ENCODE assay signal across 36 mouse cellular contexts in genomic region chr7:128150970-128151369, GRCm38 (mm10). TPM values are rescaled to one million over a fixed set of nuclear protein-coding genes. Genes with fewer than 3 reads are reported as not detected.
"Had no signal": no experiment of that assay in that cellular context is flagged by ENCODE, and none has a peak within 500 bp of the region (broad histone marks: within the 10 kb centered on the region; RNA-seq: fewer than 3 reads in every experiment).

No protein-coding gene starts in this region.

- ATAC-seq: liver, embryonic 12.5 days; liver, postnatal 0 days; lung, postnatal 0 days; midbrain, embryonic 13.5 days; midbrain, embryonic 15.5 days; midbrain, embryonic 16.5 days had no signal

- H3K9ac ChIP-seq: limb, embryonic 12.5 days; limb, embryonic 13.5 days; limb, embryonic 15.5 days; liver, embryonic 12.5 days; liver, embryonic 13.5 days; liver, embryonic 14.5 days; liver, embryonic 15.5 days; liver, postnatal 0 days; lung, embryonic 14.5 days; lung, embryonic 15.5 days; midbrain, embryonic 12.5 days; midbrain, embryonic 13.5 days; midbrain, embryonic 15.5 days; neural tube, embryonic 12.5 days had no signal

- H3K27me3 ChIP-seq: limb, embryonic 12.5 days; limb, embryonic 13.5 days; limb, embryonic 15.5 days; liver, embryonic 12.5 days; liver, embryonic 13.5 days; liver, embryonic 15.5 days; lung, embryonic 15.5 days; midbrain, embryonic 12.5 days; midbrain, embryonic 13.5 days; midbrain, embryonic 15.5 days; neural tube, embryonic 12.5 days had no signal

- H3K4me3 ChIP-seq: limb, embryonic 10.5 days; limb, embryonic 12.5 days; limb, embryonic 13.5 days; limb, embryonic 15.5 days; liver, embryonic 12.5 days; liver, embryonic 13.5 days; liver, embryonic 15.5 days; lung, embryonic 15.5 days; megakaryocyte, embryonic 14.5 days; midbrain, embryonic 10.5 days; midbrain, embryonic 12.5 days; midbrain, embryonic 13.5 days; midbrain, embryonic 15.5 days; myocyte; neural tube, embryonic 12.5 days had no signal

- DNase-seq: left cerebral cortex, postnatal 4 days; liver; liver, embryonic 13.5 days; liver, postnatal 0 days; lung, adult 18-20 months; lung, adult 2 months; lung, embryonic 14.5 days; lung, postnatal 10 days; lung, postnatal 14 days; lung, postnatal 36 days; lung, postnatal 4 days; midbrain, embryonic 14.5 days had no signal

- H3K36me3 ChIP-seq: limb, embryonic 10.5 days; limb, embryonic 12.5 days; limb, embryonic 13.5 days; limb, embryonic 15.5 days; liver, embryonic 12.5 days; liver, embryonic 13.5 days; liver, embryonic 15.5 days; lung, embryonic 15.5 days; midbrain, embryonic 10.5 days; midbrain, embryonic 12.5 days; midbrain, embryonic 13.5 days; midbrain, embryonic 15.5 days; neural tube, embryonic 12.5 days had no signal

- H3K4me2 ChIP-seq: limb, embryonic 12.5 days; limb, embryonic 13.5 days; limb, embryonic 15.5 days; liver, embryonic 11.5 days; liver, embryonic 12.5 days; liver, embryonic 13.5 days; liver, embryonic 15.5 days; lung, embryonic 14.5 days; lung, embryonic 15.5 days; midbrain, embryonic 11.5 days; midbrain, embryonic 12.5 days; midbrain, embryonic 13.5 days; midbrain, embryonic 15.5 days; neural tube, embryonic 12.5 days had no signal

- H3K27ac ChIP-seq: limb, embryonic 10.5 days; limb, embryonic 12.5 days; limb, embryonic 13.5 days; limb, embryonic 15.5 days; liver, embryonic 12.5 days; liver, embryonic 13.5 days; liver, embryonic 14.5 days; liver, embryonic 15.5 days; lung, embryonic 15.5 days; macrophage; midbrain, embryonic 10.5 days; midbrain, embryonic 12.5 days; midbrain, embryonic 13.5 days; midbrain, embryonic 15.5 days; neural tube, embryonic 12.5 days had no signal

- H3K9me3 ChIP-seq: limb, embryonic 10.5 days; limb, embryonic 12.5 days; limb, embryonic 13.5 days; limb, embryonic 15.5 days; liver, embryonic 12.5 days; liver, embryonic 13.5 days; liver, embryonic 15.5 days; lung, embryonic 15.5 days; megakaryocyte, embryonic 14.5 days; midbrain, embryonic 10.5 days; midbrain, embryonic 12.5 days; midbrain, embryonic 13.5 days; midbrain, embryonic 15.5 days; neural tube, embryonic 12.5 days had no signal

- H3K4me1 ChIP-seq: limb, embryonic 10.5 days; limb, embryonic 12.5 days; limb, embryonic 13.5 days; limb, embryonic 15.5 days; liver, embryonic 12.5 days; liver, embryonic 13.5 days; liver, embryonic 15.5 days; lung, embryonic 15.5 days; megakaryocyte, embryonic 14.5 days; midbrain, embryonic 10.5 days; midbrain, embryonic 13.5 days; midbrain, embryonic 15.5 days; neural tube, embryonic 12.5 days had no signal

RNA-seq across cellular contexts. Expression of gene Itgad, which starts 3.2 kb away (rescaled TPM):
- polyA plus RNA-seq: limb, embryonic 10.5 days; limb, embryonic 11.5 days; limb, embryonic 12.5 days; limb, embryonic 13.5 days; limb, embryonic 14.5 days; limb, embryonic 15.5 days; liver, embryonic 11.5 days; liver, embryonic 12.5 days; liver, embryonic 13.5 days; lung, embryonic 14.5 days; midbrain, embryonic 11.5 days; midbrain, embryonic 12.5 days; midbrain, embryonic 13.5 days; midbrain, embryonic 14.5 days; midbrain, embryonic 15.5 days; midbrain, embryonic 16.5 days; midbrain, postnatal 0 days; neural tube, embryonic 11.5 days; neural tube, embryonic 12.5 days had no signal

RNA-seq across cellular contexts. Expression of gene Itgax, which starts 21.6 kb away (rescaled TPM):
- polyA plus RNA-seq: limb, embryonic 10.5 days; limb, embryonic 11.5 days; limb, embryonic 12.5 days; limb, embryonic 13.5 days; midbrain, embryonic 10.5 days; midbrain, postnatal 0 days; myocyte; neural tube, embryonic 11.5 days; neural tube, embryonic 12.5 days had no signal

RNA-seq across cellular contexts. Expression of gene Cox6a2, which starts 55.2 kb away (rescaled TPM):
- polyA plus RNA-seq: midbrain, embryonic 10.5 days; midbrain, embryonic 11.5 days; midbrain, embryonic 12.5 days; midbrain, embryonic 13.5 days; midbrain, embryonic 14.5 days; midbrain, embryonic 15.5 days had no signal
